Mouse (Mus musculus): ENCODE measurements around the gene Trpv5. TPM values are rescaled to one million over a fixed set of nuclear protein-coding genes. Genes with fewer than 3 reads are reported as not detected.

The Trpv5 gene
- polyA plus RNA-seq (2012; rRNA removed) = 0.20 and 0.27 TPM in 2 replicates

DNA sequence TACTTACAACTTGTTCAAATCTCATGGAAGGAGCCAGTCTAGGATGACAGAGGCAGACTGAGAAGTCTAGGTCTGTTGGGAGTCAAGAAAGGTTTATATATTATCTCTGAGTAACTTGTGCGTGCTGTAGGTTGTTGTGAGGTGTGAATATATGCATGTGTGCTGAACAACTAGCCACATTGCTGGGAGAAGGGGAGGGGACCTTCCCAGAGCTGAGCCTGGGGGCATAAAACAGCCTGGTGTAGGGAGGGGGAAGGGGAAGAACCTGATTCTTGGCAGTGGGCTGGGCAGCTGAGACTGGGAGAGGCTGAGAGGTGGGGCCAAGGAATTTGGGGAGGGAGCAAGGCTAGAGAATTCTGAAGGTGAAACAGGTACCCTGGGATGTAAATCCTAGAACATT, at the start of gene Trpv5:
TSS of gene Trpv5 (minus strand) at position 101 of the 400 bp plus-strand sequence.

DNA sequence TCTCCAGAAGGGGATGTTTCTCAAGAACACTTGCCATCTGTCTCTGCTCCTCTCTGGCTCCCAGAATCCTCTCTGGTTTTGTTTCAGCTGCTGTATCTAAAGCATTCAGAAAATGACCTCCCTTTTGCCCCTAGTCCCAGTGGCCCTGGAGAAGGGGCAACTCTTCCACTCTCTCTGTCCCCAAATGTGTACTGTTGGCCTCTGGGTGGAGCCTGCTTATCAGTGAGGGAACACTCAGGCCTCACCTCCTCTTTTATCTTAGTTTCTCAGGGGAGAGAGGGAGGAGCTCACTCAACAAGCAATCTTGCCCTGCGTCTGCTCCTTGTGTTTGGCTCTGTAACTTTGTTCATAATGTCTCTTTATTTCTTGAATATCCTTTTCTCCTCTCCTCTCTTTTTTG, 23.6 kb upstream of the Trpv5 start, which contains the start of gene Kel:
TSS of gene Kel (minus strand) at position 217 of the 400 bp plus-strand sequence.

DNA sequence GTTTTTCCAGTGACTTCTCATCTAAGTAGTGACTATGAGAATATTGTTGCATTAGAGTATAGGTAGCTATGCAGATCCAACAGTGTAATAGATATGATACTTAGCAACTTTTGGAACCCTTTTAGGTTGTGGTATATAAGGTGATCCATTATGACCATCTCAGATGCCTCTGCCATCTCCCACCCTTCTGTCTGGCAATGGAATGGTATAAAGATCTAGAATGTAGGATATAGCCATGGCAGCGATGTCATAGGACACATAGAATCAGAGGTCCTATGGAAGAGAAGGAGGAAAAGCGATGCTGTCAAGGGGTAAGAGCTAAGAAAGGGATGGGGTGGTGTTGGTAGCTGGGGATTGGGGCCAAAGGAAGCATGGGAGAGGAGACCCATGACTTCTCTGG, 3.6 kb upstream of the Trpv5 start, which contains the start of gene Llcfc1:
TSS of gene Llcfc1 (plus strand) at position 301 of the 400 bp plus-strand sequence.

DNA sequence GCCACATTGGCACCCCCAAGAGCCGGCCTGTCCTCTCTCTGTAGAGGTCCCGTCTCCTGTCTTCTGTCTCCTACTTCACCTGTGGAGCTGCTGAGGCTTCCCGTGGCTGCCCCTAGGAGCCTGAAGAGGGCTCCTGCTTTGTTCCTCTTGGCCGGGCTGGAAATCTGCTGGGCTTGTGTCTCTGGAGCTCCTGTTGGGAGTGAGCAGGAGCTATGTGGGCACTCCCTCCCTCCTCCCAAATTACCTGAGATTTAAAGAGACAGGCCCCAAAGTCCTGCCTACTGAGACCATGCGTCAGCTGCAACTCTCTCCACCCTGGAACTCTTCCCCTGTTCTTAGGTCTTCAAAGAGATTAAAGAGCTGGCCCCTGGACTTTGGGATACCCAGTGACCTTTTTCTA, 44.4 kb downstream of the Trpv5 start, which contains the start of gene Trpv6:
TSS of gene Trpv6 (minus strand) at position 228 of the 400 bp plus-strand sequence.

DNA sequence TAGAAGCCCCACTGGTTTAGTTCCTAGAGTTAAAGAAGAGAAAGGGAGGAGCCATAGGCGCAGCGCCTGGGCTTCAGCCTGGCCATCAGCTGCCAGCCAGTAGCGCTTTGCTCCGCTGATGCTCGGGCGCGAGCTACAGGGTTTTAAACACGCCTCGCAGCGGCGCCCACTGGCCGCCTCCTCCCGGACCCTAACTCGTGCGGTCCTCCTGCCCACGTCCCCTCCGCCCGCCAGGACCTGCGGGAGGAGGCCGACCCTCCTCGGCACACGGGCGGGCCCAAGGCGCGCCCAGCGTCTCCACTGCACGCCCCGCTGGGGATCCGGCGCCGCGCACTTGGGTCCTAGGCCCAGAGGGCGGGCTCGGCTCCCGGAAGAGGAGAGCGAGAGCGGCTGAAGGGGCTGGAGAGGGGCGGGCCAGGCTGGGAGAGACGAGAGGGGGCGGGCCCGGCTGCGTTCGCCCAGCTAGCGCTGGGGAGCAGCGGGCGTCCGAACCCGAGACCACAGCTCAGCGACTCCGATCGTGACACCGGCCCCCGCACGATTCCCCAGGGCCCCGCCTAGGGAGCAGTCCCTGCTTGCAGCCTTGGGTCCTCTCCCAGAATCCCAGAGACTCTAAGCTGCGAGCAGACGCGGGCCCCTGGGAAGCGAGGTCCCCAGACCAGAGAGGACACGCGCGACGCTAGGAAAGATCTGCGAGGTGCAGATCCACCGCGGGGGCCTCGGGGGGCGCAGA, 75.3 kb downstream of the Trpv5 start, which contains the start of gene Ephb6:
TSS of gene Ephb6 (plus strand) at position 422 of the 733 bp plus-strand sequence.

Other genes with a start within 250 kb of the Trpv5 start
- not detected in 2 replicates for gene Gm10334, start 234.6 kb downstream of the Trpv5 start, polyA plus RNA-seq (2012; rRNA removed)
- not detected in 2 replicates for gene Prss1, start 221.8 kb downstream of the Trpv5 start, polyA plus RNA-seq (2012; rRNA removed)
- 0.07 TPM in 1 of 2 replicates, not detected in the other for gene Prss2, start 159.0 kb downstream of the Trpv5 start, polyA plus RNA-seq (2012; rRNA removed)
- gene Ephb6, start 75.3 kb downstream of the Trpv5 start, polyA plus RNA-seq (2012; rRNA removed) = 0.67 and 0.76 TPM in 2 replicates
- gene Trpv6, start 44.4 kb downstream of the Trpv5 start, polyA plus RNA-seq (2012; rRNA removed) = 0.01 and 0.07 TPM in 2 replicates
- not detected in 2 replicates for gene Llcfc1, start 3.7 kb upstream of the Trpv5 start, polyA plus RNA-seq (2012; rRNA removed)
- 253 and 310 TPM in 2 replicates for gene Kel, start 23.6 kb upstream of the Trpv5 start, polyA plus RNA-seq (2012; rRNA removed)
- not detected in 2 replicates for gene Olfr459, start 94.4 kb upstream of the Trpv5 start, polyA plus RNA-seq (2012; rRNA removed)
- gene Pip, start 166.8 kb upstream of the Trpv5 start, polyA plus RNA-seq (2012; rRNA removed) = not detected in 2 replicates
- gene Sval2, start 172.2 kb upstream of the Trpv5 start, polyA plus RNA-seq (2012; rRNA removed) = not detected in 2 replicates

All from liver, embryonic 14 days (tissue).